ENCODE assay signal across 11 mouse cellular contexts in genomic region chr11:31551614-31552271, GRCm38 (mm10).
A peak's percentile ranks its signal among the peaks of the same experiment; 100 is the strongest.
DNase-seq lines count a peak whose midpoint lies in the region; ATAC-seq and TF ChIP-seq lines count a peak whose summit lies in the region.
"Had no signal": no experiment of that assay in that cellular context is flagged by ENCODE, and none has a peak within 500 bp of the region (broad histone marks: within the 10 kb centered on the region; RNA-seq: fewer than 3 reads in every experiment).

No protein-coding gene starts in this region.

- ATAC-seq in hindbrain, postnatal 0 days: peak; percentile 10; the same call in 1 of the 2 replicates
- ATAC-seq in hindbrain, embryonic 16.5 days: no peak
- peak; percentile 47 for ATAC-seq in midbrain, embryonic 12.5 days (ENCODE audit: low FRiP score, low read depth)
- ATAC-seq in midbrain, postnatal 0 days (ENCODE audit: low FRiP score): no peak
- peak; percentile 34; the same call in 1 of the 2 replicates for ATAC-seq in limb, embryonic 13.5 days (ENCODE audit: low FRiP score, low read depth)

- no peak overlapping the region for H3K27ac ChIP-seq in hindbrain, postnatal 0 days
- H3K27ac ChIP-seq in hindbrain, embryonic 16.5 days (ENCODE audit: low read depth, low read length): no peak overlapping the region
- H3K27ac ChIP-seq in midbrain, embryonic 12.5 days (replicated peaks): no peak overlapping the region
- no peak overlapping the region for H3K27ac ChIP-seq in midbrain, postnatal 0 days (ENCODE audit: low read depth, low read length)
- no peak overlapping the region for H3K27ac ChIP-seq in limb, embryonic 13.5 days
- H3K27ac ChIP-seq: kidney, postnatal 0 days had no signal

- no peak overlapping the region for H3K9ac ChIP-seq in hindbrain, postnatal 0 days (replicated peaks; ENCODE audit: low read length)
- H3K9ac ChIP-seq in hindbrain, embryonic 16.5 days (ENCODE audit: low read depth, low read length): no peak overlapping the region
- no peak overlapping the region for H3K9ac ChIP-seq in midbrain, embryonic 12.5 days (replicated peaks)
- H3K9ac ChIP-seq in midbrain, postnatal 0 days (replicated peaks; ENCODE audit: low read length, poor library complexity, severe bottlenecking): no peak overlapping the region
- H3K9ac ChIP-seq in limb, embryonic 13.5 days: no peak overlapping the region

- no peak overlapping the region for H3K4me3 ChIP-seq in hindbrain, postnatal 0 days (ENCODE audit: low read length)
- H3K4me3 ChIP-seq in hindbrain, embryonic 16.5 days (ENCODE audit: low read length): no peak overlapping the region
- no peak overlapping the region for H3K4me3 ChIP-seq in midbrain, embryonic 12.5 days
- H3K4me3 ChIP-seq in midbrain, postnatal 0 days (ENCODE audit: low read depth, low read length): no peak overlapping the region
- H3K4me3 ChIP-seq in limb, embryonic 13.5 days: no peak overlapping the region

- DNase-seq in heart, adult 11 months: peak; percentile 71
- no peak for DNase-seq in heart, postnatal 36 days
- no peak for DNase-seq in hindbrain, postnatal 0 days (ENCODE audit: low spot score)
- no peak for DNase-seq in midbrain, postnatal 0 days (ENCODE audit: low spot score)
- DNase-seq in right cerebral cortex, postnatal 14 days: no peak
- DNase-seq: adrenal gland, adult 8-10 months; layer of hippocampus, adult 9-11 months had no signal

- H3K36me3 ChIP-seq in hindbrain, postnatal 0 days (ENCODE audit: insufficient read depth, low read length): no peaks in the 10 kb centered on the region
- no peaks in the 10 kb centered on the region for H3K36me3 ChIP-seq in hindbrain, embryonic 16.5 days (ENCODE audit: control insufficient read depth, insufficient read depth, low read length)
- H3K36me3 ChIP-seq in midbrain, embryonic 12.5 days: no peaks in the 10 kb centered on the region
- H3K36me3 ChIP-seq in midbrain, postnatal 0 days (ENCODE audit: insufficient read depth, low read length): no peaks in the 10 kb centered on the region
- no peaks in the 10 kb centered on the region for H3K36me3 ChIP-seq in limb, embryonic 13.5 days

- intact Hi-C loops in heart, postnatal 36 days (cut with DNase I): loop anchor here (5.0 kb wide), 1 partner anchor 184 kb away; no protein-coding TSS in a partner anchor

- TF ChIP-seq CTCF in hindbrain, postnatal 0 days (IDR thresholded peaks at IDR 0.05; ENCODE audit: low read depth): no peak
- TF ChIP-seq CTCF in midbrain, postnatal 0 days (IDR thresholded peaks at IDR 0.05): no peak

- peaks cover 3% of the 10 kb centered on the region for H3K4me1 ChIP-seq in hindbrain, postnatal 0 days (ENCODE audit: insufficient read depth, low read length)
- H3K4me1 ChIP-seq in hindbrain, embryonic 16.5 days (ENCODE audit: control insufficient read depth, insufficient read depth, low read depth, low read length): no peaks in the 10 kb centered on the region
- peaks cover 3% of the 10 kb centered on the region; the same call in 1 of the 2 replicates for H3K4me1 ChIP-seq in midbrain, embryonic 12.5 days
- H3K4me1 ChIP-seq in midbrain, postnatal 0 days (ENCODE audit: insufficient read depth, low read length): no peaks in the 10 kb centered on the region
- H3K4me1 ChIP-seq in limb, embryonic 13.5 days: peaks cover 9% of the 10 kb centered on the region; the same call in 1 of the 2 replicates

- H3K27me3 ChIP-seq in hindbrain, postnatal 0 days (ENCODE audit: insufficient read depth, low read length): no peaks in the 10 kb centered on the region
- H3K27me3 ChIP-seq in hindbrain, embryonic 16.5 days (replicated peaks; ENCODE audit: control insufficient read depth, insufficient read depth, low read length): no peaks in the 10 kb centered on the region
- no peaks in the 10 kb centered on the region for H3K27me3 ChIP-seq in midbrain, embryonic 12.5 days
- no peaks in the 10 kb centered on the region for H3K27me3 ChIP-seq in midbrain, postnatal 0 days (ENCODE audit: insufficient read depth, low read length)
- no peaks in the 10 kb centered on the region for H3K27me3 ChIP-seq in limb, embryonic 13.5 days

- 35% methylated on average over 10 of the region's 10 CpGs for WGBS in hindbrain, postnatal 0 days
- WGBS in hindbrain, embryonic 16.5 days: 46% methylated on average over 10 of the region's 10 CpGs
- 46% methylated on average over 10 of the region's 10 CpGs for WGBS in midbrain, embryonic 12.5 days
- WGBS in midbrain, postnatal 0 days: 47% methylated on average over 10 of the region's 10 CpGs
- 56% methylated on average over 10 of the region's 10 CpGs for WGBS in limb, embryonic 13.5 days

- H3K4me2 ChIP-seq in hindbrain, postnatal 0 days (ENCODE audit: low read depth, low read length): no peak overlapping the region
- H3K4me2 ChIP-seq in hindbrain, embryonic 16.5 days (ENCODE audit: low read length): no peak overlapping the region
- H3K4me2 ChIP-seq in midbrain, embryonic 12.5 days (replicated peaks): no peak overlapping the region
- no peak overlapping the region for H3K4me2 ChIP-seq in midbrain, postnatal 0 days (ENCODE audit: low read depth, low read length, poor library complexity, severe bottlenecking)
- no peak overlapping the region for H3K4me2 ChIP-seq in limb, embryonic 13.5 days (replicated peaks)

- H3K9me3 ChIP-seq in hindbrain, postnatal 0 days (ENCODE audit: low read length): no peaks in the 10 kb centered on the region
- H3K9me3 ChIP-seq in hindbrain, embryonic 16.5 days (ENCODE audit: control insufficient read depth, low read length): no peaks in the 10 kb centered on the region
- H3K9me3 ChIP-seq in midbrain, embryonic 12.5 days: 0 out of 2 replicates have a peak, but pooled peaks cover 8% of the 10 kb centered on the region
- no peaks in the 10 kb centered on the region for H3K9me3 ChIP-seq in midbrain, postnatal 0 days (ENCODE audit: low read length)
- peaks cover 7% of the 10 kb centered on the region for H3K9me3 ChIP-seq in limb, embryonic 13.5 days

Comparison
In these comparisons a context has a peak if more than half of its experiments do, and no peak if none do; other contexts are left out.
1. ATAC-seq: peak in hindbrain, postnatal 0 days (single experiment), midbrain, embryonic 12.5 days (single experiment) and limb, embryonic 13.5 days (single experiment); none in hindbrain, embryonic 16.5 days (single experiment) and midbrain, postnatal 0 days (single experiment).